Mouse (Mus musculus) kidney, adult 2 months (tissue): ENCODE data around the gene Golt1a.

ENCODE experiments used
- CTCF ChIP-seq: fragments of 200-500 bp; conservative IDR thresholded peaks from 2 replicates; pipeline ENCODE4 v1.5.1; 2011; ENCODE audit warnings: low read depth, mild to moderate bottlenecking, control low read depth, low read length, moderate library complexity, mixed read lengths; ENCODE audit not compliant: insufficient read depth, insufficient read length
- POLR2A ChIP-seq: fragments of 200-500 bp; IDR thresholded peaks from one replicate; pipeline ENCODE4 v1.6.1; 2011; ENCODE audit warnings: low read depth, low read length, control low read depth

GRCm38 (mm10) chr1:133361006-133361405 is 51.4 kb downstream of the Golt1a start:
- TF ChIP-seq CTCF (peak; percentile 50), POLR2A (no peak)
